Mouse (Mus musculus): ENCODE measurements around the gene Plod1. TPM values are rescaled to one million over a fixed set of nuclear protein-coding genes. Genes with fewer than 3 reads are reported as not detected.

Plod1 gene
- total RNA-seq, 2 experiments from 2014 or later = 20.1 to 20.3 TPM

Other genes starting within 250 kb of the Plod1 start
- gene Zfp534, start 234.2 kb downstream of the Plod1 start, total RNA-seq (2021) = not detected
- gene Zfp984, start 127.0 kb downstream of the Plod1 start, total RNA-seq (2021) = 1 to 10 TPM; 1.8 to 3.0 TPM
- 10 to 100 TPM; 18.5 to 19.8 TPM for gene Zfp933, start 88.4 kb downstream of the Plod1 start, total RNA-seq (2021)
- gene Miip, start 68.0 kb downstream of the Plod1 start, total RNA-seq (2021) = 10 to 100 TPM; 19.7 to 20.2 TPM
- gene Fv1, start 67.8 kb downstream of the Plod1 start, total RNA-seq (2021) = 10 to 100 TPM in 1 of 2 experiments, 1 to 10 TPM in 1; 8.9 to 11.0 TPM
- 100 to 1,000 TPM; 204 to 206 TPM for gene Mfn2, start 32.1 kb downstream of the Plod1 start, total RNA-seq (2021)
- 10 to 100 TPM; 28.2 to 30.1 TPM for gene 2510039O18Rik, start 4.1 kb upstream of the Plod1 start, total RNA-seq (2021)
- not detected for gene Nppb, start 49.0 kb upstream of the Plod1 start, total RNA-seq (2021)
- not detected for gene Nppa, start 64.0 kb upstream of the Plod1 start, total RNA-seq (2021)
- 10 to 100 TPM; 79.0 to 82.0 TPM for gene Clcn6, start 102.1 kb upstream of the Plod1 start, total RNA-seq (2021)
- gene Mthfr, start 102.3 kb upstream of the Plod1 start, total RNA-seq (2021) = 10 to 100 TPM; 28.0 to 30.8 TPM
- gene Agtrap, start 151.3 kb upstream of the Plod1 start, total RNA-seq (2021) = 1 to 10 TPM; 6.3 to 7.6 TPM
- 10 to 100 TPM; 11.2 to 13.1 TPM for gene Mad2l2, start 193.6 kb upstream of the Plod1 start, total RNA-seq (2021)
- gene Draxin, start 193.9 kb upstream of the Plod1 start, total RNA-seq (2021) = under 1 TPM; 0.15 to 0.27 TPM
- gene Fbxo6, start 215.4 kb upstream of the Plod1 start, total RNA-seq (2021) = 10 to 100 TPM; 30.3 to 33.3 TPM
- gene Fbxo44, start 223.7 kb upstream of the Plod1 start, total RNA-seq (2021) = 100 to 1,000 TPM; 133 to 136 TPM
- 100 to 1,000 TPM; 118 TPM for gene Fbxo2, start 223.9 kb upstream of the Plod1 start, total RNA-seq (2021)

All from layer of hippocampus, adult 18-20 months (tissue).